Mouse (Mus musculus): Measurements from ENCODE around the gene Nlgn2.

DNA sequence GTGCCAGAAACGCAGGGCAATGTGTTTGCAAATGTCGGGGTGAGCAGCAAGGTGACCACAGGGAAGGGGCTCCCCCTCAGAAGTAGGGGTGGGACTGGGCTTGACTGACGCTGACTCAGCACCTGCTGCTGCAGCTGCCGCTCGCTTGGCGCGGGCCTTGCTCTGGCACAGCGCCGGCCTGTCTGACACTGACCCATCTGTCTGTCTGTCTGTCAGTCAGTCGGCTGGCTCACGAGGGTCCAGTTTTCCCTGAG is 37.5 kb downstream of the Nlgn2 start:
- TF ChIP-seq CTCF (IDR thresholded peaks at IDR 0.05; ENCODE audit: control insufficient read depth, insufficient read depth, low read length) (no peak), POLR2A (IDR thresholded peaks at IDR 0.05; ENCODE audit: borderline replicate concordance, control insufficient read depth, low read depth, low read length) (no peak)

Data from bone marrow, adult 2 months (tissue).